Mouse (Mus musculus): ENCODE measurements around the gene Pdia4. TPM values are rescaled to one million over a fixed set of nuclear protein-coding genes. Genes with fewer than 3 reads are reported as not detected.
A peak's percentile ranks its signal among the peaks of the same experiment; 100 is the strongest.
"Not testable (repeated sequence)": the region's sequence is repeated elsewhere in the genome, so short reads cannot be mapped to it uniquely, and the experiment has no call there.

The Pdia4 gene
- polyA plus RNA-seq, 1 experiment = 44.0 TPM

GRCm38 (mm10) chr6:47757849-47758248 lies 55.4 kb downstream of the Pdia4 start:
- not testable (repeated sequence) for H3K27ac ChIP-seq (ENCODE audit: insufficient read depth, low read depth, low read length); H3K36me3 ChIP-seq (ENCODE audit: control insufficient read depth, insufficient read depth, low read length); H3K27me3 ChIP-seq (replicated peaks; ENCODE audit: control insufficient read depth, insufficient read depth, low read length); H3K4me1 ChIP-seq (ENCODE audit: control insufficient read depth, insufficient read depth, low read length)
- 2% methylated on average over 31 of the region's 38 CpGs for WGBS
- DNase-seq = peak; percentile 81
- H3K4me3 ChIP-seq (ENCODE audit: insufficient read depth, low read depth, low read length) = 0 out of 2 replicates have a peak overlapping the region, but pooled peaks have one; percentile 35

- H3K36me3 ChIP-seq (ENCODE audit: control insufficient read depth, insufficient read depth, low read length); H3K4me3 ChIP-seq (ENCODE audit: insufficient read depth, low read depth, low read length); H3K27ac ChIP-seq (ENCODE audit: insufficient read depth, low read depth, low read length); H3K27me3 ChIP-seq (replicated peaks; ENCODE audit: control insufficient read depth, insufficient read depth, low read length); H3K4me1 ChIP-seq (ENCODE audit: control insufficient read depth, insufficient read depth, low read length): not testable (repeated sequence)
- peak; percentile 0 for DNase-seq
- no CpG with 5 or more reads among the region's 22 CpGs for WGBS
Observed at GRCm38 (mm10) chr6:47757429-47757828, 55.8 kb downstream of the Pdia4 start.

- WGBS = 2% methylated on average over 16 of the region's 44 CpGs
- DNase-seq; H3K27ac ChIP-seq (ENCODE audit: insufficient read depth, low read depth, low read length); H3K4me3 ChIP-seq (ENCODE audit: insufficient read depth, low read depth, low read length); H3K4me1 ChIP-seq (ENCODE audit: control insufficient read depth, insufficient read depth, low read length); H3K36me3 ChIP-seq (ENCODE audit: control insufficient read depth, insufficient read depth, low read length); H3K27me3 ChIP-seq (replicated peaks; ENCODE audit: control insufficient read depth, insufficient read depth, low read length): not testable (repeated sequence)
Observed at GRCm38 (mm10) chr6:47753144-47753543, 60.1 kb downstream of the Pdia4 start.

GRCm38 (mm10) chr6:47748306-47748705 lies 64.9 kb downstream of the Pdia4 start:
- peak; percentile 92 for DNase-seq
- 4% methylated on average over 15 of the region's 25 CpGs for WGBS
- H3K27me3 ChIP-seq (replicated peaks; ENCODE audit: control insufficient read depth, insufficient read depth, low read length); H3K4me3 ChIP-seq (ENCODE audit: insufficient read depth, low read depth, low read length); H3K27ac ChIP-seq (ENCODE audit: insufficient read depth, low read depth, low read length); H3K4me1 ChIP-seq (ENCODE audit: control insufficient read depth, insufficient read depth, low read length); H3K36me3 ChIP-seq (ENCODE audit: control insufficient read depth, insufficient read depth, low read length): not testable (repeated sequence)

GRCm38 (mm10) chr6:47747886-47748285 lies 65.3 kb downstream of the Pdia4 start:
- not testable (repeated sequence) for H3K36me3 ChIP-seq (ENCODE audit: control insufficient read depth, insufficient read depth, low read length); H3K4me3 ChIP-seq (ENCODE audit: insufficient read depth, low read depth, low read length); H3K27me3 ChIP-seq (replicated peaks; ENCODE audit: control insufficient read depth, insufficient read depth, low read length); DNase-seq; H3K27ac ChIP-seq (ENCODE audit: insufficient read depth, low read depth, low read length); H3K4me1 ChIP-seq (ENCODE audit: control insufficient read depth, insufficient read depth, low read length)
- 91% methylated on average over 4 of the region's 8 CpGs for WGBS

Other genes with a start within 250 kb of the Pdia4 start
- 2.8 and 4.4 TPM in 2 replicates for gene Ezh2, start 218.1 kb downstream of the Pdia4 start, polyA plus RNA-seq (2012; rRNA removed)
- 0.19 and 0.37 TPM in 2 replicates for gene Zfp786, start 17.4 kb upstream of the Pdia4 start, polyA plus RNA-seq (2012; rRNA removed)
- gene Zfp398, start 22.2 kb upstream of the Pdia4 start, polyA plus RNA-seq (2012; rRNA removed) = 7.2 and 9.0 TPM in 2 replicates
- gene Zfp282, start 63.8 kb upstream of the Pdia4 start, polyA plus RNA-seq (2012; rRNA removed) = 6.2 and 7.0 TPM in 2 replicates
- gene Zfp212, start 107.0 kb upstream of the Pdia4 start, polyA plus RNA-seq (2012; rRNA removed) = 8.1 and 8.5 TPM in 2 replicates
- gene Zfp956, start 140.0 kb upstream of the Pdia4 start, polyA plus RNA-seq (2012; rRNA removed) = 6.7 and 9.4 TPM in 2 replicates
- 16.8 and 19.3 TPM in 2 replicates for gene Zfp777, start 235.5 kb upstream of the Pdia4 start, polyA plus RNA-seq (2012; rRNA removed)